Mouse (Mus musculus) frontal cortex, postnatal 14 days (tissue): Measurements from ENCODE around the gene Enc1.

ENCODE experiments used
- DNase-seq, 2 experiments: peaks; one replicate each; pipeline ENCODE4 v3.0.0; 2022; ENCODE audit warnings: low spot score in 2 of 2

The Enc1 gene

DNA sequence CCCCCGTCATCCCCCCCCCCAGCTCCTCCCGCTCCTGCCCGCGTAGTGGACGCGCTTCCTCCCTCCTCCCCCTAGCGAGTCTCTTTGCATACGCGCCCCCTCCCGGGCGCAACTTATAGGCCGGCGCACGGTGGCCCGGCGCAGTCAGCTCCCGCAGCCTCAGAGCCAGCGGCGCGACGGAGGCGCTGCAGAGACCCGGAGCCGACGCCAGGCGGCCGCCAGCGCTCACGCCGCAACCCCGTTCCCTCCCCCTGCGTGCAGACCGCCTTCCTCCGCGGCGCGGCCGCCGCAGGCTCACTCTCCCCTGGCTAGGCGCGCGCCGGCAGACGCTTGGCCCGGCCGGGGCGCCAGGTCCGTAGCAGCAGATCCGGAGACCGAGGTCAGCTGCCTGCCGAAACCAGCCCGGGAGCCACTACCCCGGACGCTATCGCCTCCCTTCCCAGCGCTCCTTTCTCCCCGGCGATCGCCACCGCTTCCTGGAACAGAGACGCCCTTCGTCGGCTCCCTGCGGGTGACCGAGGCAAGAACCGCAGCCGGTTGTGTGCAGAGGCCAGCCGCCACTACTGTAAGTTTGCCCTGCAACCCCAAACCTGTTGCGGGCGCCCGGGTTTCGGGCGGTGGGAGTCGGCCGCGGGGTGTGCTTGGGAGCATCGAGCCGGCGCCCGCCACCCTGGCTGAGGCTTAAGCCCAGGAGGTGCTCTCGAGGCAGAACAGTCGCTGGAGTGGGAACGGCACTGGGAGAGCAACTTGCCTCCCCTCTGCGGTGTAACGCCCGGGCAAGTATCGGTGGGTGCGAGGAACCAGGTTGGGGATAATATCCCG lies at the start of gene Enc1:
Gene Enc1, plus strand, starts transcription at position 141 of the 822 bp plus-strand sequence.
- DNase-seq, result peak; percentile 77 to 87

DNA sequence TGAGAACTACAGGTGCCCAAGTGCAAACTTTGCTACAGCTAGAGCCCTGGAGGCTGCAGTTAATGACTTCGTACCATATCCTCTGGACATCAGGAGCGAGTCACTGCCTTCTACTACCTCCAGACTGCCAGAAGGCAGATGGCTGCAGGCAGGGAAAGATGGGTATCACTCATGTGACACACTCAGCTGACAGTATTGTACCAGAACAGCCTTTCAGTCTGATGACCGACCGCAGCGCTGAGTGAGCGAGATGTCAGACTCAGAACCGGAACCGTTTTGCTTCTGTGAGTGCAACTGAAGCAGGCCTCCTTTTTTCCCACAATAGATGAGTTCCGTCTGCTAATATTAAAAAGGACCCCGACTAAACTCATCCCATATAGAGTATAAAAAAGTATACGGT lies 48.3 kb upstream of the Enc1 start:
- no peak for DNase-seq

DNA sequence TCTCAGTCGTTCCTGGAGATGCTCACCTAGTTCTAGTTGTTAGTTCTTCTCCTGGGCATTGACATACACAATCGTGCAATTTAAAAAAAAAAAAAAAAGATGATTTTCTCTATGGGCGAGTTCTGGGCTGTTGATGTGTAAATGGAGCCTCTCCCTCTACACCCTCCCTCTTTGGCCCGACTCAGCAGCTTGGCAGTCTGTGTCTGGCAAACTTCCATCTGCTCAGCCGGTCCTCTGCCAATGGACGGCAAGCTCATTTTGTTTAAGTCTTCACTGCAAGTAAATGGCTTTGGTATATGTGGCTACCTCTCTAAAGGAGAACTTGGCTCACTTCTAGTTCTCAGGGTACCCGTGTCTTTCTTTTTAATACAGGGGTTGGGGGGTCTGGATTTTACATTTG lies 47.5 kb upstream of the Enc1 start:
- DNase-seq, result peak; percentile 47 to 50

DNA sequence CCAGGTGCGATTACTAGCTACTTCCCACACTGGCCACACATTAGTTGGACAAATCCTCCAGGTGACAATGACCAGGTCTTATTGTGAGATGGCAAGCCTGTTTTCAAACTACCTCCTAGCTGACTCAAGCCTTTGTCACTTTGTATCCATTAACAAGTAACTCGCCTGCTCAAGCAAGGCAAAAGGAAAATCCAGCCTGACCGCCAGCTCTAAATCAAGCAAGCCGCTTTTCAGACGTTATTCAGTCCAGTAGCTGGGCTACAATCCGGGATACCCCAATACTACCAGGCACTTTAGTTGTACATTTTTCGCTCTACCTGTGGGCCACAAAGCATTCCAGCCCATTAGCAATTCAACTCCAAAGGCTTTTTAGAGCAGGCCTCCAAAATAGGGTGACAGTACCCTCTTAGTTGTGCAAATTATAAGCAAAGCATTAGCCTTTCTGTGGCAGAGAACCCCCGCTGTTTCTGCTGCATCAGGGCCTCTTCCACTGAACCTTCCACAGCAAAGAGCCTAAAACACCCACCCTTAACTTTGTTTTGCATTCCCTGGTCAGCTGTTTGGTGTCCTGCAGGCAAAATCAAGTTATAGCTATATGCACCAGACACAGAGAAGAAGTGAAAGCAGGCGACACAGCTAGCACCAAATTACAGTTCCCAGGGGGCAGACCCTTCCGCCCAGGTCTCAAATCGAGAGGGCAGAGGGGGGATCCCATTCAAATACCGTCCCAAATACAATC lies 44.5 kb upstream of the Enc1 start:
- DNase-seq, result no peak

DNA sequence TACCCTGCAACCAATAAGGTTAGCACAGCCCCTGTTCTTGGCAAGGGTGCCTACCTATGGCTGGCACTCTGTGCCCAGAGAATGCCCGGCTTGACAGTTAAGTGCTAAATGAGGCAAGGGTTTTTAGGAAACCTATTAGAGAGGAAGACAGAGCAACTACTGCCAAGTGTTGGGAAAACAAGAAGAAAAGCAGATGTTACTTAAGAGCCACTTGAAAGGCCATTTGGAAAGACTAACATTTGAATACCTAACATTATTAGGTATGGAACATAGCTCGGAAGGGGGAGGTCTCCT lies 44.0 kb upstream of the Enc1 start:
- DNase-seq, result no peak

DNA sequence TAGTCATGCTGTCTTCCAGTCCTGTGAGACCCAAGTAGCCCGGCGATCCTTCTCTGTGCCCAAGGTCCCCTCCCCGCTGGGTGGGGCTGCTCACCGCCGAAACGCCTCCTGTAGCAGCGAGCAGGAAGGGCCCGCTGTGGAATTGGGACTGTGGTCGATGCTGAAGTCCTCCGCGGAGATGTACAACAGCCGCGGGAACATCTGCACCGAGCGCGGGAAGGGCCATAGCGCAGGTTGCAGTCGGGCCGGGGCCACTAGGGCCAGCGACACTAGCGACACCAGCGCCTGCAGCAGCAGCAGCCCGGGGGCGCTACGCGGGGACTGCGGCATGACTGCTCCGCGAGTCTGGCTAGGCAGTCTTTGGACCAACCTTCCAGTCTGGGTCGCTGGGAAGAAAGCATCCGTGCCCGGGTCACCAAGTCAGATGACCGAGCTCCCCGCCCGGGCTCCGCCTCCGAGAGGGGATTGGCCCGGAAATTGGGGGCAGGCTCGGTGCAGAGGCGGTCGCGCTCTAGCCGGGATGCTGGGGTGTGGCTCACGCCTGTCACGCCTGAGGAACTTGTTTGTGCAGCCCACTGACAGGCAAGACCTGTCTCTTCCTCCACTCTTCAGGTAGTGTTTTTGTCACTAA lies 42.9 kb upstream of the Enc1 start, which contains the start of gene Hexb:
Gene Hexb, minus strand, starts transcription at position 426 of the 631 bp plus-strand sequence.
- peak; percentile 80 to 83 for DNase-seq

DNA sequence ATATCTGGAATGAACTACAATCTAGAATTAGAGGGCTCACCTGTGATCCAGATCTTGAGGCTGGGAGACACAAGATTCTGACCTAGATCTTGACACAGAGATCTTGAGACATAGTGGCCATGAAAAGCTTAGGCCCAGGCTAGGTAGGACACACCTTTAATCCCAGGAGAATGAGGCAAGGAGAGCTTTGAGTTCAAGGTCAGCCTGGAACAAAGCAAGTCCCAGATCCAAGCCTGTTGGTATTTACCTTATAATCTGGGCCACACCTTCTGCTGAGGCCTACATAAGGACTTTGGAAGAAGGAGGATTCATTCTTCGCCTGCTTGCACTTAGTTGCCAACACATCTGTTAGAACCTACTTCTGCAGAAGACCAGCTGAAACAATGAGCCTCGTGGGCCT lies 41.8 kb upstream of the Enc1 start:
- DNase-seq, result no peak

DNA sequence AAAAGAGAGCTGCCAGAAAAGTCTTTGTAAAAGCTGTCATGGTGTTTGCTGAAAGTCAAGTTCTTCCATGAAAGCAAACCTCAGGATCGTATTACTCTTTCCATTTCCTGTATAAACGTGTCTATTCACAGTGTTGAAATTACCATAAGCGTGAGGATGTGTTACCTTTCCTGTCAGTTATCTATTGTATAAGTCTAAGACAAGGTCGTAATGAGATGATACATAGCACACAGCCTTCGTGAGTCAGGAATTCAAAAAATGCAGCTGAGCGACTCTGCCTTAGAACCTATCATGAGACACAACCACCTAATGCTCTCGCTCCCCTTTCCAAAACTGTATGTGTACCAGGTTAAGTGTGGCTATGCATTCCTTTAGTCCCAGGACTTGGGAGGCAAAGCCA lies 39.8 kb upstream of the Enc1 start:
- DNase-seq, result no peak

DNA sequence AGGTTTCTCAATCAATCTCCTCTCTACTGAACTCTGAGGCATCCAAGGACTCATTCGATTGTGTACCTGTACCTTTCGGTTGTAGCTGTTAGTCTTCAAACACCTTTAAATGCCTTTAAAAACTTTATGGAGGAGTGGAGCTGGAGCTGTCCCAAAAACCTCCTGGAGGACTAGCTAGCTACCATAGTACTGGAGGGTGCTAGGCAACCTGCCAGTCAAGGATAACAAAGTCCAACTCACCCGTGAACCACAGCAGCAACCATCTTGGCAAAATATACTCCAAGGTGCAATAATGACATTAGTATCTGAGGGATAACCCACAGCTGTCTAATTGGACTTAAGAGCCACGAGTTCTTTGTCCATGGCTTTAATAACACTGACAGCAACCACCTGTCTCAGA lies 39.0 kb upstream of the Enc1 start:
- no peak for DNase-seq

DNA sequence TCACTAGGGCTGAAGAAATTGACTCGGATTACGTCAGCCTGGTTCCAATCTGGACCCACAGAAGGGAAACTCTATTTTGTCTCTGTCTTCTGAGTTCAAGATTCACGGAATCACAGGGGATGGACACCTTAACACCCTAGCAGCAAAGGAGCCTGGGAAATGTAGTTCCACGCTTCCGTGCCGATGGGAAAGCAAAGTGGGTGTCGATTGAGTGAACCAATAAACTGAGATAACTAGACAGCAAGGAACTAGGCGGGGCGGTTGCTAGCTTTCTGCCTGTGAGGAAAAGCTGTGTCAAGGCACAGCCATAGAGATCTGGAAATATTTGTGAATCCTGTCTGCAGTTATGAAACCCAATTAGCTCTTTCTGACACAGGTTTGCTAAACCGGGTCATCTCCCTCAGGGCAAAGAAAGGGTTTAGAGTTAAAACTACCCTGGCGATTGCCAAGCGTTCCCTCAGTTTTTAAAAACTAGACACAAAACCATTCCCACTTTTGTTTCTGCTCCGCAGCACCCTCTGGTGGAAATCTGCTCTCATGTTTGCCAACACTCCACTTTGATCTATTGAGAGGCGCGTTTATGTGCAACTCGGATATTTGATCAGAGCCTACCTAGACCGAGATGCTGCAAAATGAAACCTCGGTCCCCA lies 35.7 kb upstream of the Enc1 start:
- DNase-seq, result peak; percentile 69 to 84

DNA sequence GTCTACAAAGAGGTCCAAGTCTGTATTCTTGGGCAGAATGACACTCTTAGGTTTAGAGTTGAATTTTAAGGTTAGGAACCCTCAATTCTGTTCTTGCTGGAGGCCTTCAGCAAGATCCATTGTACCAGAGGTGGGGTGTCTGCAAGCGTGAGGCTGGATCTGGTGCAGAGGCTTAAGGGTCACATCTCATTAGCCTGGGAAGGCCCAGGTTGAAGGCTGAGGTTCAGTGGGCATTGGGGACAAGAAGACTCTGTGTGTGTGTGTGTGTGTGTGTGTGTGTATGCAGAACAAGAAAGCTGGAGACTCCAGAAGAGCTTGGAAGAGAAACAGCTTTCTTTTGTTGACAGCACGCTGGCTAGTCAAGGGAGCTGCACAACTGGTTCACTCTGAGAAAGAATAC lies 34.9 kb upstream of the Enc1 start:
- DNase-seq, result no peak

DNA sequence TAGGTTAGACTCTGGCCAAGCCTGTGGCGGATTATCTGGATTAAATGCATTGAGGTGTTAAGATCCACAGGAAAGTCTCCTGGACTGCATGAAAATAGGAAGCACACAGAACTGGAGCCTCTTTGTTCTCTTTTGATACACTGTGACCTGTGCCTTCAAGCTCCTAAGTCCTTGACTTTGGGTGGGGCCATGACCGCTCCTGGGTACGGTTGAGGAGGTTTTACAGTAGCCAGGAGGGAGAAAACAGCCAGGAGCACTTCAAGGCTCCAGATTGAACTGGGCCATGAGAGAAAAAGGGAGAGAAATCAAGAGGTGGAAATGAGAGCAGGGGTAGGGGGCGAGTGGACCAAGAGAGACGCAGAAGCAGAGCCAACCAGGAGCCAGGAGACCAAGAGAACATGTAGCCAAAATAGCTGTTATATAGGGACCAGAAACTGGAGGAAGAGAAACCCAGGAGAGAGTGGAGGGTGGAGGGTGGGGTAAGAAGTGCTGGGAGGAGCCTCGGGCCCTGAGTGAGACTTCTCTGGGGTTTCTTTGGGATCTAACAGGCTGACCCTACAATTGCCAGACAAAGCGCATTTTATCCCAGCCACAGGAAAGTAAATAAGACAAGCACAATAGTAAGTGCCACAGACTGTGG lies 33.3 kb upstream of the Enc1 start:
- no peak for DNase-seq

DNA sequence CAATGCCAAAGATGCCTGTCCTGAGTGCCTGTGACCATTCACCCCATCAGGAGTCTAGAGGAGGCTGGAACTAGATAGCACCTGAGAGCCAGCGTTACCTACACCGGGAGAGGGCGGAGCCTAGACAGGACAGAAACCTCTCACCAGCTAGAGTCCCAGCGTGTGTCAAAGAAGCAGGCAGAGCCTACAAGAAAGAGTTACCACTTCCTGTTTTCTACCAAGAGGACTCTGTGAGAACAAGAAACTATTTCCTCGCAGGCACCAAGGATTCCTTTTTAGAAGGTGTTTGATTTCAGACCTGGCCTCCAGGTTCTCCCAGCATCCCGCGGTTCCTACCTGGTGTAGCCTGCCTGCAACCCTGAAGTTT lies 32.8 kb upstream of the Enc1 start:
- DNase-seq, result no peak

DNA sequence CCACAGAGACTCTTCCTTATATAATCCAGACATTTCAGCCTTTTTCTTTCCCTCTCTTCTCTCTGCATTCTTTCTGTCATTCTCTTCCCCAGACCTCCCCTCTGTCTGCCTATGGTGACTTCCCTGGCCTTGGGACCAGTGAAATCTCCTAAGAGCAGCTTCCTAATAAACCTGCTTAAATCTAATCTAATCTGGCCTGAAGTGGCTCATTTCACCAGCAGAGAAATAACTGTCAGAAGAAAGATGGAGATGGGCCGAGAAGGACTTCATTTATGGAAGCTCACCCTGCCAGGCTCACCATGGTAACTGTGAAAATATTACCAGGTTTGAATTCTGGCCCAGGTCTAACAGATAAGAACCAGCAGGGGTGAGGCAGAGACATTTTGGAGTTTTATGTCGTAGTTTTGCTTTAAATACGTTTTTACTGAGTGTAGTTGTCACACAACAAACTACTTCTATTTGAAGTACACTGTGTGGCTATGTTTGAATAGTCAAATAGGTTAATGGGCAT lies 32.4 kb upstream of the Enc1 start:
- DNase-seq, result no peak

DNA sequence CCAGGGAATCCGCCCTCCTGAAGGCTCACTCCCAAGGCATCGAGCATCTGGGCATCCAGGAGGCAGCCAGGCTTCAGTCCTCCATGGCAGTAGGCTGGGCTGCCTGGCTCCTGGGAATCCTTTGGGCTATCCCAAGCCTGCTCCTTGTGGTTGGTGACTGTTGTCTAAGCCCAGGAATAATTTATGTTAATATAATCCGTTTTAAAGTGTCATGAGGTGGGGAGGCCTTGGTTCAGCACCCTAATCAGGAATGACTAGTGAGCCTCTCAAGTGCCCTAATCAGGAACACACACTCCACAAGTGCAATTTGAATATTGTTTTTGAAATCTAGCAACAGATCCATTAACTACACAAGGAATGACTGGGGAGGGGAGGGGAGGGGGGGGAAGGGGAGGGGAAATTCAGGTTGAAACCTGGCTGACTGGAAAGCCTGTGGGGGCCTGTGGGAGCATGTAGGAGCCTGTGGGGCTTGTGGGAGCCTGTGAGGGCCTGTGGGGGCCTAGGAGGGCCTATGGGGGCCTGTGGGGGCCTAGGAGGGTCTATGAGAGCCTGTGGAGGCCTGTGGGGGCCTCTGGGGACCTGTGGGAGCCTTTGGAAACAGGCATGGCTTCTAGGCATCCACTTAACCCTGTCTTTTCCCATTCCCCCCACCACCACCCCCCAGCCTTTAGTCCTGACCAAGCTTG lies 26.2 kb upstream of the Enc1 start:
- DNase-seq, result no peak

DNA sequence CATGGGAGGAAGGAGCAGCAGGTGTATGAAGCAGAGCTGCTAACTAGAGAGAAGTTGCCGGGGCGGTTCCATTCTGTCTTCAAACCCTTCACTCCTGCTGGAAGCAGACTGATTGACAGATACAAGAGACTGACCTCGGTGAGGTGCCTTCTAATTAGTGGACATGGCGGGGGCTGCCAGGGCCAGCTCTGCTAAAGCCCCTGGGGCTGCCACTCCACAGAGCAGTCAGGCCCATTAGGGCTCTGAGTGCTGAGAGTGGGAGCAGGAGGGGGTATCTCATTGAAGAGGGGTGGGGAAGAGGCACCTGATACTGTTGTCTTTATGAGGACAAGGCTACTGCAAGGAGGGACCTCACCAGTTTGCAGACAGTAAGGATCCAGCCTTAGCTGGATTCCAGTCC lies 25.3 kb upstream of the Enc1 start:
- no peak for DNase-seq

DNA sequence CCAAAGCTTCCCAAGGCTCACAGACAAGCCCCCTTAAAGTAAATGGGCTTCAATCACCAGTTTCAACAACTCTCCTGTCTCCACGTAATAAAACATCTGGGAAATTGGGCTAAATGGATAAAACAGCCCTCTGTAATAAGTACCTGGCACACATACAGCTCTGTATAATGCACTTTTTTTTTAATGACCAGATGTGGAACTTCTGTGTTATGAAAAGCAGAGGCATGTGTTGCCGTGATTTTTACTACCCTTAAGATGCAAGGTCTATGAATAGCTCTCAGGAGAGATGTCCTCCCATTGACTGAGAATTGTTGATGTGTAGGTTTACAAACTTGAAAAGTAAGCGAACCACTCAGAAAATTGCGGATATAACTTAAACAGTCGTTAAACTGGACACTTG lies 24.7 kb upstream of the Enc1 start:
- DNase-seq, result no peak

DNA sequence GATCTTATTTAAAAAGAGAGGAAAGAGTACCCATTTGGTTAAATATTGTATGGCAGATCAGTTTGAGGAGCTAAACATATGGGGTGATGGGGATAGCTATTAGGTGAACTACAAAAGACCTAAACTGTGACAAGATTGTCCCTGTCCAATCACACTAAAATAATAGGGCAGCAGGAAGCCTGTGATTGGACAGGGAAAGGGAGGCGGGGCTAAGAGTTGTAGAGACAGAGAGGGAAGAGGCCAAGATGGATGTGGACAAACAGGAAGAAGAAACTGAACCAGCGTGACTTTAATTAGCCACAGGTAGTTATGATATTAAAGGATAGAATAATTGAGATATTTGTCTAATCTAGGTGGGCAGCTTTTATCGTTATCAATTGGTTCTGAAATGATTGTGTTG lies 20.9 kb upstream of the Enc1 start:
- no peak for DNase-seq

DNA sequence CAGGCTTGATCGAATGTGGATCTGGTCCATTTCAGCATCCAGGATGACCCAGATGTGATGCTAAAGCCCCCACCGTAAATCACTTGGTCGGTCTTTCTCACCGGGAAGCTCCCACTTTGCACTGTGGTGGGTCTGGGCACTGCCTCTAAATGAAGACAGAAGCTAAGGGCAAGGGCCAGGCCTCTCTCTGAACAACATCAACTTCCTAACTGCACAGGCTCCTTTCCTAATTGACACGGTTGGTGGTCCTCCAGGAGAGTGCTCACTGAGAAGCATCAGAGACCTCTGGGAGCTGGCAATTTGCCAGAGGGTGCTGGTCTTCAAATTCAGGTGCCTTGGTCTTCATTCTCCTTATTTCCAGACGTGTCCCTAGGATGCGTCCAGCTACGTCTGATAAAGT lies 17.0 kb upstream of the Enc1 start:
- no peak for DNase-seq

DNA sequence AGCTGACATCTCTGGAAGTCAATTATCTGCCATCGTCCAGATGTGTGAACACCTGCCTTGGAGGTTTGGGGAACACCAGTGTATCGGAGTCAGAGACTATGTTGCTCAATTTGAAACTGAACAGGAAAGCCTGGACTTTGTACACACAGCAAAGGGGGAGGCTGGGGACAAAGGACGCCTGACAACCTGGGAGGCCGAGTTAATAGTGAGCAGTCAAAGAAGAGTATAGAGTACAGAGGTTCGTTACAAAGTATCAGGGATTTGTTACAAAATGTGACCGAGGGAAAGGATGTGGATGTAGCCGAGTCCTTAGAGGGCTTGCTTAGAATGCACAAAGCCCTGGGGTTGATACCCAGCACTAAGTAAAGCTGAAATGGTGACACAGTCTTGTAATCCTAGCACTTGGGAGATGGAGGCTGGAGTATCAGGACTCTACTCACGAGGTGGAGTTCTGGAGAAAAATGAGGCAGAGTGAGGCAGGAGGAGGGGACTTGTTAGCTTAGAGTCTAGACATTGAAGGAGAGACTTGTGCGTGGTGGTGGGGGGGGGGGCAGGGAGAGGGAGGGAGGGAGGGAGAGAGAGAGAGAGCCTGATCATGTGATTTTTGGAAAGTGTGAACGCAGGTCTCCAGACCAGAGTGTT lies 16.4 kb upstream of the Enc1 start:
- no peak for DNase-seq

DNA sequence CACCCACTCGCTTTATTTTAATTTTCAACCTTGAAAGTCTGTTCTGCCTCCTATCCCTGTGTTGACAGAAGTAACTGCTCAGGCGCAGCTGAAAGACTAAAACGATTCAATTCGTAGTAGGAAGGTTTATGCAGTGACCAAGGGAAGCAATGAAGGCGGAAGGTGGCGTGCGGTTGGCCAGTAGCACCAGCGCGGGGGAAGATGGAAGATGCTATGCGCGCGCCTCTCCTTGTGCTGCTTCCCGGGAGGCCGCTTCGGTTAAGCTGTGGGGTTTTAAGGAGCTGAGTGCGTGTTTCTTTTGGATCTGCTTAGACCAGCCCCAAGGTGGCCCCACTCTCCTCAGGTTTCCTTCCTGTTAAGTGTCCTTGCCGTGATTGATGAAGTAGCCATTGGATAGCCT lies 15.8 kb upstream of the Enc1 start:
- no peak for DNase-seq
